Mouse (Mus musculus): ENCODE measurements at regions not wholly inside any gene's neighbourhood (a gene's known extent, or its start where the extent isn't known, plus 50 kb on each side); places are given as distances from the start of the nearest gene placed in this dataset.

- TF ChIP-seq CTCF (IDR thresholded peaks at IDR 0.05) (no peak), EP300 (IDR thresholded peaks at IDR 0.05) (no peak)
Measured at GRCm38 (mm10) chr6:127365651-127366050, 81.0 kb upstream of the Parp11 start.

Data from lung, postnatal 0 days (tissue).